Mouse (Mus musculus) cerebellum, postnatal 14 days (tissue): ENCODE results near the gene Slc7a5.
A peak's percentile ranks its signal among the peaks of the same experiment; 100 is the strongest.

Experiments
- DNase-seq, 2 experiments: peaks; one replicate each; pipeline ENCODE4 v3.0.0; 2021; ENCODE audit warnings: mixed read lengths in 2 of 2

The Slc7a5 gene

GRCm38 (mm10) chr8:121849303-121849702, 58.2 kb downstream of the Slc7a5 start:
- no peak for DNase-seq

GRCm38 (mm10) chr8:121848495-121848894, 59.0 kb downstream of the Slc7a5 start:
- no peak for DNase-seq

- no peak for DNase-seq
These were observed 59.5 kb downstream of the Slc7a5 start for GRCm38 (mm10) chr8:121847987-121848386.

DNA sequence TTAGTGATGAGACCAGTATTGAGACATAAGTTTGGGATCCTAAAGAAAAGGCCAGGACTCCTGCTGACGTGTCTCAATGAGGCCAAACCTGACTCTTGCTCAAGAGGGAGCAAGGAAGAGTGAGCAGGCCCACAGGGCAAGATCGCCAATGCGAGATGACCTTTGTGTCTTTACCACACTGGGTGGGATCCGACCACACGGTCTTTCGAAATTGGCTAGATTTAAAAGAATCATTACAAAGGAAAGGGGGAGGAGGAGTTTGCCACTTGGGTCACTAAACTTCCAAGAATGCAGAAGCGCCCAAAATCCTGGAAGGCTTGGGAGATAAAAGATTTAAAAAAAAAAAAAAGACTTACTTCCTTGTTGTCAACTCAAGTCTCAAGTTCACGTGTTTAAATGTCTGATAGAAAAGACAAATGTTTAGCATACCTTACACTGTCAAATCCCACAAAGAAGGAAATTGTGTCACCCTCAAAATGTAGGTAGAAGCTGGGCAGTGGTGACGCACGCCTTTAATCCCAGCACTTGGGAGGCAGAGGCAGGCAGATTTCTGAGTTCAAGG, 60.2 kb downstream of the Slc7a5 start:
- DNase-seq, result no peak

- DNase-seq, result no peak
These were observed 60.7 kb downstream of the Slc7a5 start for GRCm38 (mm10) chr8:121846815-121847214.

DNA sequence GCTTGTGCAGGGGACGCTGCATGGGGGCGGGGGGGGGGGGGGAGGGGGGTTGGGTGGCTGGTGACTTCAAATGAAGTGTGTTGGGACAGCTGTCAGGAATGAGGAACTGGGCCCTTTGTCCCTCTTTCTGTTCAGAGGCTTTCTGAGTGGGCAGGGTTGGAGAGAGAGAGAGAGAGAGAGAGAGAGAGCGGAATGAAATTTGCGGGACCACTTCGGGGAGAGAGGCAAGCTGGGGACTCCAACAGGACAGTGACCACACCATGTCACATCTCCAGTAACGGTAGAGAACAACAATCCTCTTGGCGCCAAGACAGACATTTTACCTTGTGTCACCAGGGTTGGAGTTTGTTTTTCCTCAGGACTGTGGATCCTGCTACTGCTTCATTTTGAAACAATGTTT, 62.7 kb downstream of the Slc7a5 start:
- DNase-seq, result no peak

- no peak for DNase-seq
These were observed 64.2 kb downstream of the Slc7a5 start for GRCm38 (mm10) chr8:121843184-121843733.

DNA sequence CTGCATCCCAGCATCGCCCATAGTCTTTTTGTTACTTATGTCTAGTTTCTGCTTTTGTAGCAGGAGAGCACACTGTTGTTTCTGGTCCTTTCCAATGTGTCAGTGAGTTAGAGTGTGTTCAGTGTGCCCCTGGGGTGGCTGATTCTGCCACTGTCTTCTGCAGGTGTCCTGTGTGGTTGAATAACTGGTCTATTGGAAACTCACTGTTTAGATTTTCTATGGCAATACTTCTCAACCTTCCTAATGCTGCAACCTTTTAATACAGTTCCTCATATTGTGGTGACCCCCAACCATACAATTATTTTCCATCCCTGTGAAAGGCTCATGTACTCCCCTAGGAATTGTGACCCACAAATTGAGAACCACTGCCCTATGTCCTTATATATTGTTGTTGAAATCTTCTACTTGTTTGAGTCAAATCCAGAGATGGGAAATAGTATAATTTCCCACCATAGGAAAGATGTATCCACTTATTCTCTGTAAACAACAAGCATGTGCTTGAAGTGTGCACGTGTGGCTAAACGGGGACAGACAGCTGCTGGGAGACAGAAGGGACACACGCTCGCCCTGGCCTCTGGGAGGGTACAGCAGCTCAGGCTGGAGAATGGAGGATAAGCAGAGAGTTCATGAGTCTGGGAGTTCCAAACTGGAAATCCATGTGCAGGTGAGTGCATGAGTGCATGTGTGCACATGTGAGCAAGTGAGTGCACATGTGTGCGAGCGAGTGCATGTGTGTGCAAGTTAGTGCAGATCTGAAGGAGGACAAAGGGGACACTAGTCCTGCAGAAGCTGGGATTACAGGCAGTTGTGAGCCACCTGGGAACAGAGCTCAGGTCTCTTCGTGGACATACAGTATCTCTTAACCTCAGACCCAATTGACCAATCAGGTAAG, 65.2 kb downstream of the Slc7a5 start:
- no peak for DNase-seq

- DNase-seq, result peak; percentile 91 to 96
These were observed 66.3 kb downstream of the Slc7a5 start for GRCm38 (mm10) chr8:121841242-121841641.

- peak; percentile 88 to 90 for DNase-seq
These were observed 75.0 kb downstream of the Slc7a5 start for GRCm38 (mm10) chr8:121832503-121832902.

GRCm38 (mm10) chr8:121832061-121832460, 75.4 kb downstream of the Slc7a5 start:
- DNase-seq, result no peak
